Mouse (Mus musculus) hindlimb bud, embryonic 11.5 days (tissue): ENCODE results near the gene Gprc5d.

Source experiments
- DNase-seq: peaks from one replicate; pipeline ENCODE4 v3.0.0-alpha.2; 2012; ENCODE audit warnings: low read depth, low spot score; ENCODE audit errors: extremely low spot score

Gprc5d gene

GRCm38 (mm10) chr6:135118183-135118582 is at the start of gene Gprc5d:
TSS of gene Gprc5d (minus strand) at chr6:135118283.
- no peak for DNase-seq

GRCm38 (mm10) chr6:135166712-135167111 is 48.6 kb upstream of the Gprc5d start:
- DNase-seq: no peak

GRCm38 (mm10) chr6:135166262-135166661 is 48.2 kb upstream of the Gprc5d start:
- no peak for DNase-seq

- no peak for DNase-seq
Observed at GRCm38 (mm10) chr6:135165706-135166105, 47.6 kb upstream of the Gprc5d start.

- DNase-seq: no peak
Observed at GRCm38 (mm10) chr6:135165191-135165590, 47.1 kb upstream of the Gprc5d start.

- DNase-seq: no peak
Observed at GRCm38 (mm10) chr6:135162861-135163260, 44.8 kb upstream of the Gprc5d start.

- no peak for DNase-seq
Observed at GRCm38 (mm10) chr6:135162311-135162710, 44.2 kb upstream of the Gprc5d start.

GRCm38 (mm10) chr6:135161356-135161755 is 43.3 kb upstream of the Gprc5d start:
- no peak for DNase-seq

GRCm38 (mm10) chr6:135158509-135158908 is 40.4 kb upstream of the Gprc5d start:
- no peak for DNase-seq

- no peak for DNase-seq
Observed at GRCm38 (mm10) chr6:135157496-135157895, 39.4 kb upstream of the Gprc5d start.

GRCm38 (mm10) chr6:135156597-135156996 is 38.5 kb upstream of the Gprc5d start:
- DNase-seq: no peak

- no peak for DNase-seq
Observed at GRCm38 (mm10) chr6:135153719-135154118, 35.6 kb upstream of the Gprc5d start.

- no peak for DNase-seq
Observed at GRCm38 (mm10) chr6:135150311-135150710, 32.2 kb upstream of the Gprc5d start.

GRCm38 (mm10) chr6:135149722-135150121 is 31.6 kb upstream of the Gprc5d start:
- DNase-seq: no peak

- DNase-seq: no peak
Observed at GRCm38 (mm10) chr6:135149175-135149574, 31.1 kb upstream of the Gprc5d start.

GRCm38 (mm10) chr6:135148506-135148905 is 30.4 kb upstream of the Gprc5d start:
- no peak for DNase-seq

GRCm38 (mm10) chr6:135145976-135146375 is 27.9 kb upstream of the Gprc5d start:
- DNase-seq: no peak

GRCm38 (mm10) chr6:135144516-135144915 is 26.4 kb upstream of the Gprc5d start:
- no peak for DNase-seq

- no peak for DNase-seq
Observed at GRCm38 (mm10) chr6:135143151-135143550, 25.1 kb upstream of the Gprc5d start.

GRCm38 (mm10) chr6:135141451-135142147 is 23.5 kb upstream of the Gprc5d start:
- no peak for DNase-seq

- DNase-seq: no peak
Observed at GRCm38 (mm10) chr6:135138746-135139145, 20.7 kb upstream of the Gprc5d start.

- no peak for DNase-seq
Observed at GRCm38 (mm10) chr6:135138207-135138606, 20.1 kb upstream of the Gprc5d start.

GRCm38 (mm10) chr6:135137736-135138135 is 19.7 kb upstream of the Gprc5d start:
- no peak for DNase-seq
